Mouse (Mus musculus): ENCODE results near the gene Akr1c14.
"Not testable (repeated sequence)": the region's sequence is repeated elsewhere in the genome, so short reads cannot be mapped to it uniquely, and the experiment has no call there.

Akr1c14 gene

DNA sequence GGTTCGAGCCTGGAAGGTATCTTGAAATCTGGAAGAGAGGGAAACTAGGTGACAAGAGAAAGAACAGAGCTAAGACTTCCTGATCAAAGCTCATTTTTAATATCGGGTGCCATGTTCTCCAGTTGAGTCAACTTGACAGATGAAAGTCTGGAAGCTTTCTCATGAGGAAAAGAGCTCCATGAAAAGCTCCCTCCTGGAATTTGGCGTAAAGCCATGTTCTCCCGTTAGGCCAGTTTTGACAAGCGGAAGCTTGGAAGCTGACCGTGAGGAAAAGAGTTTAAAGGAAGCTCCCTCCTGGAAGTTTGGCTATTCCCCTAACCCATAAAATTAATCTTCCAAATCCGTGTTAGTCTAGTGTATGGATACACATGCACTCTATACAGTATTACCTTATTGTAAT, 74.3 kb downstream of the Akr1c14 start:
- DNase-seq (ENCODE audit: low spot score in 2 of 2): no peak

DNA sequence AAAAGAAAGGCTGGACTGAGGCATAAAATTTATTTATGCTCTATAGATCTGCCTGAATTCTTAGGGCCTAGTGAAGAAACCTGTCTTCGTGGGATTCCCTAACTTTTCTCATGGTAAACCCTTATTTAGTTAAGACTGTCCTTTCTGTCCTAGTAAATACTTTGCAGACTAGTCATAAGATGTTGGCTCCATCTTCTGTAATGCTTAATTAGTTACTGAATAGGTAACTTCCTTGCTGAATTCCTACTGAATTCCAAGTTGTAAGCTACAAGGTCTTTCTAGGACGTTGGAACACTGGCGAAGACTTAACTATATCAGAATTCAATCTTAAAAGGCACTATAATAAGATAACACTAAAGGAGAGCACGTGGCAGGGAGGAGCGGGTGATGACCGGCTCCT, 75.7 kb downstream of the Akr1c14 start:
- DNase-seq (ENCODE audit: low spot score in 2 of 2): not testable (repeated sequence)

DNA sequence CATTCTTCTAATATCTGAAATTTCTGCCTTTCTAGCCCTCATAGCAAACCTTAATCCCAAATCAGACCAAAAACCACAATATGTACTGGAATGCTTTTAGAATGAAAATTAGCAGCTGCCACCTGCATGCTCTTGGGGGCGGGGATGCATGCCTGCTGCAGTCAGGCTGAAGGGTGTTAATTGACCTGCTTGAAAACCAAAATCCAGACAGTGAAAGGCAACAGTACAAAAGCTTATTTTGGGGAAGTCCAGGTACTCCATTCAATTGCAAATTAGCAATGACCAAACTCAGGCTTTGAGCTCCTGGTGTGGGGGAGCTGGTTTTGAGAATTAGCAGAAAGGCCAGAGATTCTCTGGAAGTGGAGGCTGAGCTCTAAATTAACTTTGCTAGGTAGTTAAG, 77.0 kb downstream of the Akr1c14 start:
- DNase-seq (ENCODE audit: low spot score in 2 of 2): not testable (repeated sequence)

GRCm38 (mm10) chr13:4129100-4129499, 80.3 kb downstream of the Akr1c14 start:
- DNase-seq (ENCODE audit: low spot score in 2 of 2): no peak

- DNase-seq (ENCODE audit: low spot score in 2 of 2): no peak
Observed at GRCm38 (mm10) chr13:4131317-4131716, 82.5 kb downstream of the Akr1c14 start.

DNA sequence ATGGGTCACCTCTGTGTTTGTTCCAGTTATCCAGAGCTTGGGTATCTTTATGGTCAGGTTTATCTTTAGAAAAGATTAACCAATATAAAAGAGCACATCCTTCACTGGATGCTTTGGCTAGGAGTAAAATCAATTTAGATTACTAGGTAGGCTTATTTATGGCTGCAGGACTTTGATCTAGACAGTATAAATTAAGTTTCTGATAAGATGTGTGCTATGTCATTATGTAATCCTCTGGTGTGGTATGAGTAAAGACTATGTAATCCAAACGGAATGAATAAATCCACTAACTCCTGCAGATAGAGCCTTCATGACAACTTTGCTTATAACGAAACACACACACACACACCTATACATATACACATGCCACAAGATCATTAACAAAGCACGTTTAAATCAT, 82.9 kb downstream of the Akr1c14 start:
- DNase-seq (ENCODE audit: low spot score in 2 of 2): no peak

DNA sequence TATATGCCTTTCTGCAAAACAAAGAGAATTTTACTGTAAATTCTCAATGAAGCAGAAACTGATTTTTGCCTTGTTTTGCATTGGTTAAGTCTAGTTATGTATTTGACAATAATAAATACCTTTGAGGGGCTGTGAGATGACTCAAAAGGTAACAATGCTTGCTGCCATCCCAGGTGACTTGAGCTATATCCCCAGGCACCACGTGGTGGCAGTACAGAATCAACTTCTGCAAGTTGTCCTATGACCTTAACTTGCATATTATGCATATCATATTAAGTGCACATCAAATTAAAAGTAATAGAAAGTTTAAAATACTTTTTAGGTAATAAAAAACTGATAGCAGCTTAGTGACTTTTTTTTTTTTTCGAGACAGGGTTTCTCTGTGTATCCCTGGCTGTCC, 84.3 kb downstream of the Akr1c14 start:
- DNase-seq (ENCODE audit: low spot score in 2 of 2): peak in 1 of 2 experiments; percentile 14

All from spleen, postnatal 10 days (tissue).